In the genomic region with DNA sequence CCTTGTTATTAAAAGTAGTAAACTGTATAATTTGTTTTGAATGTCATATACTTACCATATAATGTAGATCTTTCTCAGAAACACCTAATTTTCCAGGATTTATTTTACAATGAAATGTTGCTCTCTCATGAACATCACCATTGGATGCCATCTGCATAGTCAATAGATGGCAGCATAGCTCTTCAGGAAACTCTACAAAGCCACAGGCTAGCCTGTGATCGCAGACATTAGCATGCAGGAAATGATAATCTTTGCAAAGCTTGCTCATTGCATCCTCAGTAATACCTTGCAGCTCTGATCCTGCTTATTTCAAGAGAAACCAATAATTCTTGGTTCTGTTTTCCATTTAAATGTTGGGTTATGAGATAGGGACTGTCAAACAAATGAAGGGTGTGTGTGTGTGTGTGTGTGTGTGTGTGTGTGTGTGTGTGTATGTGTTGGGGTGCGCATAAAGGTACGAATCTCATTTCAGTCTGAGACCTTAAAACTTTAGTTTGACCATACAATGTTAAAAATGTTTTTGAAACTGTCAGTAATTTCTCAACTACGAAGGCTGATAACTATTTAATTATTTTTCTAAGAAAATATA, we compare ENCODE assay signal across 10 mouse cellular contexts.
A peak's percentile ranks its signal among the peaks of the same experiment; 100 is the strongest.
DNase-seq lines count a peak whose midpoint lies in the region; ATAC-seq lines count a peak whose summit lies in the region.
"Had no signal": no experiment of that assay in that cellular context is flagged by ENCODE, and none has a peak within 500 bp of the region (broad histone marks: within the 10 kb centered on the region; RNA-seq: fewer than 3 reads in every experiment).

No protein-coding gene starts in this region.

- H3K4me1 ChIP-seq in forebrain, embryonic 12.5 days, result no peaks in the 10 kb centered on the region
- H3K4me1 ChIP-seq in forebrain, embryonic 11.5 days (replicated peaks; ENCODE audit: control insufficient read depth, insufficient read depth, low read length), result no peaks in the 10 kb centered on the region

- WGBS in forebrain, embryonic 12.5 days, result 74% methylated on average over 4 of the region's 4 CpGs
- WGBS in forebrain, embryonic 11.5 days, result 82% methylated on average over 4 of the region's 4 CpGs

- H3K9ac ChIP-seq in forebrain, embryonic 12.5 days, result no peak overlapping the region
- H3K9ac ChIP-seq in forebrain, embryonic 11.5 days (ENCODE audit: low read length), result no peak overlapping the region
- H3K9ac ChIP-seq: liver, postnatal 0 days had no signal

- no peak overlapping the region for H3K4me3 ChIP-seq in forebrain, embryonic 12.5 days (replicated peaks)
- H3K4me3 ChIP-seq in forebrain, embryonic 11.5 days (ENCODE audit: low read depth, low read length), result no peak overlapping the region

- peak; percentile 70; the same call in 1 of the 2 replicates for ATAC-seq in forebrain, embryonic 12.5 days (ENCODE audit: low FRiP score)
- ATAC-seq in forebrain, embryonic 11.5 days (replicated peaks; ENCODE audit: low FRiP score), result no peak; the same call in 1 of the 2 replicates
- ATAC-seq: liver, postnatal 0 days had no signal

- no peaks in the 10 kb centered on the region for H3K27me3 ChIP-seq in forebrain, embryonic 12.5 days
- no peaks in the 10 kb centered on the region for H3K27me3 ChIP-seq in forebrain, embryonic 11.5 days (ENCODE audit: control insufficient read depth, insufficient read depth, low read length)

- no peak overlapping the region for H3K27ac ChIP-seq in forebrain, embryonic 12.5 days
- H3K27ac ChIP-seq in forebrain, embryonic 11.5 days (ENCODE audit: low read depth, low read length), result no peak overlapping the region

- no peak for DNase-seq in forebrain, embryonic 11.5 days (ENCODE audit: low spot score)
- DNase-seq in right cerebral cortex, adult 2 months (ENCODE audit: low spot score in 2 of 2), result peak; percentile 18 to 27
- no peak for DNase-seq in right cerebral cortex, postnatal 36 days (ENCODE audit: low spot score in 2 of 2)
- DNase-seq in layer of hippocampus, postnatal 10 days (ENCODE audit: low spot score in 2 of 2), result peak; percentile 8 to 27
- DNase-seq in telencephalon, adult 2 months (ENCODE audit: low read depth, low spot score), result peak; percentile 29
- no peak for DNase-seq in spleen, postnatal 14 days (ENCODE audit: low spot score in 2 of 2)
- DNase-seq in kidney, adult 8-10 months, result no peak
- DNase-seq: liver, postnatal 0 days; thymus, adult 18-20 months had no signal

- no peaks in the 10 kb centered on the region for H3K9me3 ChIP-seq in forebrain, embryonic 12.5 days
- H3K9me3 ChIP-seq in forebrain, embryonic 11.5 days (ENCODE audit: control insufficient read depth, low read length), result no peaks in the 10 kb centered on the region

- H3K4me2 ChIP-seq in forebrain, embryonic 12.5 days, result no peak overlapping the region
- H3K4me2 ChIP-seq in forebrain, embryonic 11.5 days (ENCODE audit: low read depth, low read length, severe bottlenecking), result no peak overlapping the region

- no peaks in the 10 kb centered on the region for H3K36me3 ChIP-seq in forebrain, embryonic 12.5 days (replicated peaks)
- no peaks in the 10 kb centered on the region for H3K36me3 ChIP-seq in forebrain, embryonic 11.5 days (ENCODE audit: control insufficient read depth, insufficient read depth, low read length)

Comparison
In these comparisons a context has a peak if more than half of its experiments do, and no peak if none do; other contexts are left out.
1. DNase-seq: peak in right cerebral cortex, adult 2 months (2 of 2), layer of hippocampus, postnatal 10 days (2 of 2) and telencephalon, adult 2 months (single experiment); none in forebrain, embryonic 11.5 days (single experiment), right cerebral cortex, postnatal 36 days (0 of 2), spleen, postnatal 14 days (0 of 2) and kidney, adult 8-10 months (0 of 2).